Mouse (Mus musculus): ENCODE measurements around the gene Cacna2d4. TPM values are rescaled to one million over a fixed set of nuclear protein-coding genes. Genes with fewer than 3 reads are reported as not detected.

Cacna2d4 gene
- polyA plus RNA-seq, 1 experiment: 34.8 TPM

GRCm38 (mm10) chr6:119321752-119322151, 85.4 kb downstream of the Cacna2d4 start:
- no peak overlapping the region for H3K4me3 ChIP-seq (ENCODE audit: control insufficient read depth, insufficient read depth, low read length)
- no peaks in the 10 kb centered on the region for H3K36me3 ChIP-seq (ENCODE audit: control insufficient read depth, insufficient read depth, low read length)
- no peak overlapping the region for H3K27ac ChIP-seq (ENCODE audit: control insufficient read depth, insufficient read depth, low read length)
- WGBS: 86% methylated on average over 7 of the region's 7 CpGs
- no peaks in the 10 kb centered on the region for H3K27me3 ChIP-seq (ENCODE audit: control insufficient read depth, insufficient read depth, low read length)
- no peak for DNase-seq
- TF ChIP-seq CTCF (IDR thresholded peaks at IDR 0.05; ENCODE audit: borderline replicate concordance, control insufficient read depth, extremely low read depth, insufficient read depth, low read length, poor library complexity): no peak
- no peak for TF ChIP-seq POLR2A (IDR thresholded peaks at IDR 0.05; ENCODE audit: control insufficient read depth, extremely low read depth, insufficient read depth, low read length, poor library complexity)
- H3K4me1 ChIP-seq (replicated peaks; ENCODE audit: control insufficient read depth, insufficient read depth, low read length): peaks cover 5% of the 10 kb centered on the region; the same call in 1 of the 2 replicates

GRCm38 (mm10) chr6:119324776-119325175, 88.5 kb downstream of the Cacna2d4 start:
- WGBS: 85% methylated on average over 10 of the region's 10 CpGs
- Histone ChIP-seq H3K4me3 (ENCODE audit: control insufficient read depth, insufficient read depth, low read length) (no peak overlapping the region), H3K27ac (ENCODE audit: control insufficient read depth, insufficient read depth, low read length) (no peak overlapping the region), H3K27me3 (ENCODE audit: control insufficient read depth, insufficient read depth, low read length) (no peaks in the 10 kb centered on the region), H3K4me1 (replicated peaks; ENCODE audit: control insufficient read depth, insufficient read depth, low read length) (peaks cover 5% of the 10 kb centered on the region; the same call in 1 of the 2 replicates), H3K36me3 (ENCODE audit: control insufficient read depth, insufficient read depth, low read length) (no peaks in the 10 kb centered on the region)
- TF ChIP-seq CTCF (IDR thresholded peaks at IDR 0.05; ENCODE audit: borderline replicate concordance, control insufficient read depth, extremely low read depth, insufficient read depth, low read length, poor library complexity): no peak
- TF ChIP-seq POLR2A (IDR thresholded peaks at IDR 0.05; ENCODE audit: control insufficient read depth, extremely low read depth, insufficient read depth, low read length, poor library complexity): no peak
- DNase-seq: no peak

- H3K4me3 ChIP-seq (ENCODE audit: control insufficient read depth, insufficient read depth, low read length): no peak overlapping the region
- no peaks in the 10 kb centered on the region for H3K36me3 ChIP-seq (ENCODE audit: control insufficient read depth, insufficient read depth, low read length)
- 86% methylated on average over 6 of the region's 6 CpGs for WGBS
- no peaks in the 10 kb centered on the region for H3K27me3 ChIP-seq (ENCODE audit: control insufficient read depth, insufficient read depth, low read length)
- H3K27ac ChIP-seq (ENCODE audit: control insufficient read depth, insufficient read depth, low read length): no peak overlapping the region
- no peak for TF ChIP-seq CTCF (IDR thresholded peaks at IDR 0.05; ENCODE audit: borderline replicate concordance, control insufficient read depth, extremely low read depth, insufficient read depth, low read length, poor library complexity)
- TF ChIP-seq POLR2A (IDR thresholded peaks at IDR 0.05; ENCODE audit: control insufficient read depth, extremely low read depth, insufficient read depth, low read length, poor library complexity): no peak
- peaks cover 12% of the 10 kb centered on the region for H3K4me1 ChIP-seq (replicated peaks; ENCODE audit: control insufficient read depth, insufficient read depth, low read length)
- no peak for DNase-seq
Measured at GRCm38 (mm10) chr6:119325978-119326377, 89.7 kb downstream of the Cacna2d4 start.

GRCm38 (mm10) chr6:119326541-119326940, 90.2 kb downstream of the Cacna2d4 start:
- no peak overlapping the region for H3K4me3 ChIP-seq (ENCODE audit: control insufficient read depth, insufficient read depth, low read length)
- peaks cover 15% of the 10 kb centered on the region for H3K4me1 ChIP-seq (replicated peaks; ENCODE audit: control insufficient read depth, insufficient read depth, low read length)
- DNase-seq: no peak
- H3K36me3 ChIP-seq (ENCODE audit: control insufficient read depth, insufficient read depth, low read length): no peaks in the 10 kb centered on the region
- H3K27me3 ChIP-seq (ENCODE audit: control insufficient read depth, insufficient read depth, low read length): no peaks in the 10 kb centered on the region
- WGBS: 86% methylated on average over 7 of the region's 7 CpGs
- H3K27ac ChIP-seq (ENCODE audit: control insufficient read depth, insufficient read depth, low read length): no peak overlapping the region
- no peak for TF ChIP-seq CTCF (IDR thresholded peaks at IDR 0.05; ENCODE audit: borderline replicate concordance, control insufficient read depth, extremely low read depth, insufficient read depth, low read length, poor library complexity)
- no peak for TF ChIP-seq POLR2A (IDR thresholded peaks at IDR 0.05; ENCODE audit: control insufficient read depth, extremely low read depth, insufficient read depth, low read length, poor library complexity)

GRCm38 (mm10) chr6:119328521-119329115, 92.3 kb downstream of the Cacna2d4 start:
- no peak for DNase-seq
- TF ChIP-seq CTCF (IDR thresholded peaks at IDR 0.05; ENCODE audit: borderline replicate concordance, control insufficient read depth, extremely low read depth, insufficient read depth, low read length, poor library complexity): no peak
- no peak for TF ChIP-seq POLR2A (IDR thresholded peaks at IDR 0.05; ENCODE audit: control insufficient read depth, extremely low read depth, insufficient read depth, low read length, poor library complexity)
- Histone ChIP-seq H3K27ac (ENCODE audit: control insufficient read depth, insufficient read depth, low read length) (no peak overlapping the region), H3K4me3 (ENCODE audit: control insufficient read depth, insufficient read depth, low read length) (no peak overlapping the region), H3K36me3 (ENCODE audit: control insufficient read depth, insufficient read depth, low read length) (no peaks in the 10 kb centered on the region), H3K27me3 (ENCODE audit: control insufficient read depth, insufficient read depth, low read length) (no peaks in the 10 kb centered on the region), H3K4me1 (replicated peaks; ENCODE audit: control insufficient read depth, insufficient read depth, low read length) (peaks cover 28% of the 10 kb centered on the region)
- WGBS: 74% methylated on average over 11 of the region's 11 CpGs

GRCm38 (mm10) chr6:119329215-119329714, 92.9 kb downstream of the Cacna2d4 start:
- Histone ChIP-seq H3K4me3 (ENCODE audit: control insufficient read depth, insufficient read depth, low read length) (no peak overlapping the region), H3K27ac (ENCODE audit: control insufficient read depth, insufficient read depth, low read length) (no peak overlapping the region), H3K36me3 (ENCODE audit: control insufficient read depth, insufficient read depth, low read length) (no peaks in the 10 kb centered on the region), H3K27me3 (ENCODE audit: control insufficient read depth, insufficient read depth, low read length) (no peaks in the 10 kb centered on the region), H3K4me1 (replicated peaks; ENCODE audit: control insufficient read depth, insufficient read depth, low read length) (peaks cover 31% of the 10 kb centered on the region)
- 32% methylated on average over 8 of the region's 8 CpGs for WGBS
- TF ChIP-seq CTCF (IDR thresholded peaks at IDR 0.05; ENCODE audit: borderline replicate concordance, control insufficient read depth, extremely low read depth, insufficient read depth, low read length, poor library complexity): no peak
- no peak for TF ChIP-seq POLR2A (IDR thresholded peaks at IDR 0.05; ENCODE audit: control insufficient read depth, extremely low read depth, insufficient read depth, low read length, poor library complexity)
- DNase-seq: no peak
